Mouse (Mus musculus): Measurements from ENCODE around the gene Kcnn3. TPM values are rescaled to one million over a fixed set of nuclear protein-coding genes. Genes with fewer than 3 reads are reported as not detected.

Gene Kcnn3
- polyA plus RNA-seq (2012; rRNA removed): 9.5 and 10.9 TPM in 2 replicates

DNA sequence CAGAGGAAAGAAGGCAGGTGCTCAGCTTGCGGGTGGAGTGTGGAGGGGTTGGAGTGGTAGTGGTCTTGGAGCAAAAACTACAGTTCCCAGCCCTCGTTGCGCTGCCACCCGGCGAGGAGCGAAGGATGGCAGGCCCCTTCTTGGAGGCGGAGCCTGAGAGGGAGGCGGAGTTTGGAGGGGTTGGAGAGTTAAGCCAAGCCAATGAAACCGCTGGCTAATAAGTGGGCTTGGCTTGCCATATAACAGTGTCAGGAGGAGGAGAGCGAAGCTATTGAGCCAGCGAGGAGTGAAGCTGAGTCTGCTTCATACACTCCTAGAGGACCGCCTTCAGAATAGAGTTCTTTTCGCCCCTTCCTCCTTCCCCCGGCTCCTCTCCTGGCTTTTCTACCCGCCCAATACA, at the start of gene Kcnn3:
Kcnn3 (plus strand) TSS at position 271 of the 400 bp plus-strand sequence.
- 0 out of 2 replicates have a peak within 1 kb of the TSS, but pooled peaks have one; percentile 22 for H3K27ac ChIP-seq (ENCODE audit: insufficient read depth, low read length)
- peak within 1 kb of the TSS; percentile 59 for H3K4me3 ChIP-seq (ENCODE audit: insufficient read depth, low read length)
- H3K4me1 ChIP-seq (ENCODE audit: control insufficient read depth, insufficient read depth, low read length): 0 out of 2 replicates have a peak, but pooled peaks cover under 1% of the 10 kb centered on the region
- no peak for TF ChIP-seq CTCF (IDR thresholded peaks at IDR 0.05; ENCODE audit: extremely low read depth, insufficient read depth, low read length)
- peak; percentile 99 for TF ChIP-seq POLR2A (IDR thresholded peaks at IDR 0.05; ENCODE audit: extremely low read depth, insufficient read depth, low read length)

DNA sequence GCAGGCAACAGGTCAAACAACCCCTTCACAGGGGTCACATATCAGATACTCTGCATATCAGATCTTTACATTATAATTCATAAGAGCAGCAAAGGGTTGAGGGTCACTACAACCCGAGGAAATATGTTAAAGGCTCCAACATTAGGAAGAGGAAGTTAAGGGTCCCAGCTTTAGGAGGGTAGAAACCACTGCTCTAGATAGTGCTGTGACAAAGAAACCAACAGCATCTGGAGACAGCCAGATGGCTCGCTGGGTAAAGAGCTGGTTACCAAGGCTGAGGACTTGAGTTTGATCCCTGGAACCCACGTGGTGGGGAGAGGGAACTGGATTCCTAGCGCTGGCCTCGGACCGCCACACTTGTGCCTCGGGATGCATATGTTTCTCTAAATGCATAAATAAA, 47.7 kb upstream of the Kcnn3 start:
- no peak overlapping the region for H3K27ac ChIP-seq (ENCODE audit: insufficient read depth, low read length)
- H3K4me1 ChIP-seq (ENCODE audit: control insufficient read depth, insufficient read depth, low read length): no peaks in the 10 kb centered on the region
- TF ChIP-seq POLR2A (IDR thresholded peaks at IDR 0.05; ENCODE audit: extremely low read depth, insufficient read depth, low read length): no peak
- no peak for TF ChIP-seq CTCF (IDR thresholded peaks at IDR 0.05; ENCODE audit: extremely low read depth, insufficient read depth, low read length)
- no peak overlapping the region for H3K4me3 ChIP-seq (ENCODE audit: insufficient read depth, low read length)

DNA sequence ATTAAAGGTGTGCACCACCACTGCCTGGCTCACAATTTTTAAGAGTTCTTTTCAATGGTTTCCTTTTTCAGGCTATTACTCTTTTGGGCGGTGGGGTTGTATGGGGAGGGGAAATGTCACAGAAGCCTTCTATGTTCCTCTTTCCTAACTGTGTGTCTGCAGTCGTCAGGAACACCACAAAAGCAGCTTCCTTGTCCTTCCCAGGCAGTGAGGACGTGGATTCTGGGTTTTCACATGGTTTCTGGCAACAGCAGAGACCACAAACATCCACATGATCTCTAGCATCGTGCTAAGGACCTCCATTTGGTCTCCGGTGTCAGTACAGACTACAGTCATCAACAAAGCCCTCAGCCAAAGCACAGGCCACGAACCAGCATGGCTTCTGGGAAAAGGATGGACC, 46.1 kb upstream of the Kcnn3 start:
- H3K4me1 ChIP-seq (ENCODE audit: control insufficient read depth, insufficient read depth, low read length): no peaks in the 10 kb centered on the region
- no peak overlapping the region for H3K4me3 ChIP-seq (ENCODE audit: insufficient read depth, low read length)
- no peak overlapping the region for H3K27ac ChIP-seq (ENCODE audit: insufficient read depth, low read length)
- TF ChIP-seq POLR2A (IDR thresholded peaks at IDR 0.05; ENCODE audit: extremely low read depth, insufficient read depth, low read length): no peak
- no peak for TF ChIP-seq CTCF (IDR thresholded peaks at IDR 0.05; ENCODE audit: extremely low read depth, insufficient read depth, low read length)

DNA sequence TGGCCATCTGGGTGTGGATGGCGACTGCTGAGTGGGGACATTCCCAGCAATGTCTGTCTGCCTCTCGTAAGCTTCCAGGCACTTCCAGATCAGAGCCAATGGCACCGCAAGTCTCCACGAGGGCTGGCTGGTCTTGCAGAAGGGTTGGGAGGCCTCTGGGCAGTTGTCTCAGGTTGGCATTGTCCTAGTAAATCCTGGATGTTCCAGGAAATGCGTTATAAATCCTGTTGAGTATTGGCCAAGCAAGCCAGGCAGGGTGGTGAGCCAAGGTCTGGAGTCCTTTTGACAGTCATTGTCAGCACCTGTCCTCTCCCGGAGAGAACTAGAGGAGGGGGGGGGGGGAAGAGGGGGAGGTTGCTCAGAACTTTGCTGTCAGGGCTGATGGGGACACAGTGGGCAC, 40.9 kb upstream of the Kcnn3 start:
- no peak overlapping the region for H3K4me3 ChIP-seq (ENCODE audit: insufficient read depth, low read length)
- H3K27ac ChIP-seq (ENCODE audit: insufficient read depth, low read length): no peak overlapping the region
- TF ChIP-seq POLR2A (IDR thresholded peaks at IDR 0.05; ENCODE audit: extremely low read depth, insufficient read depth, low read length) (no peak), CTCF (IDR thresholded peaks at IDR 0.05; ENCODE audit: extremely low read depth, insufficient read depth, low read length) (no peak)
- H3K4me1 ChIP-seq (ENCODE audit: control insufficient read depth, insufficient read depth, low read length): no peaks in the 10 kb centered on the region

DNA sequence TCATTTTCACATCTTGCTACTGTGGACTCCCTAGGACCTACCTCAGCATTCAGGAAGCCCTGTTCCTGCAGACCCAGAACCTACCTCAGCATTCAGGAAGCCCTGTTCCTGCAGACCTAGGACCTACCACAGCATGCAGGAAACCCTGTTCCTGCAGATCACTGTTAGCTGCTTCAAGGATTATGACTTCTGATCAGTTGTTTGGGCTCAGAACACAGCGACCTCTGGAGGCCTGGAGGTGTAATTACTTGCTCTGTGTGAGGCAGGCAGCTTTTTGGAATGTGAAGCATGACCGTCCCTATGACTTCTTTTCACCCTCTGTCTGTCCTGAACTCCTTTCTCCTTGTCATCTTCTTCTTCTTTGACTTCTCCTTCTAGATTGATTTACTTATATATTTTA, 38.5 kb upstream of the Kcnn3 start:
- Histone ChIP-seq H3K4me1 (ENCODE audit: control insufficient read depth, insufficient read depth, low read length) (no peaks in the 10 kb centered on the region), H3K4me3 (ENCODE audit: insufficient read depth, low read length) (no peak overlapping the region), H3K27ac (ENCODE audit: insufficient read depth, low read length) (no peak overlapping the region)
- TF ChIP-seq POLR2A (IDR thresholded peaks at IDR 0.05; ENCODE audit: extremely low read depth, insufficient read depth, low read length): no peak
- TF ChIP-seq CTCF (IDR thresholded peaks at IDR 0.05; ENCODE audit: extremely low read depth, insufficient read depth, low read length): peak; percentile 30; the same call in 1 of the 2 replicates

DNA sequence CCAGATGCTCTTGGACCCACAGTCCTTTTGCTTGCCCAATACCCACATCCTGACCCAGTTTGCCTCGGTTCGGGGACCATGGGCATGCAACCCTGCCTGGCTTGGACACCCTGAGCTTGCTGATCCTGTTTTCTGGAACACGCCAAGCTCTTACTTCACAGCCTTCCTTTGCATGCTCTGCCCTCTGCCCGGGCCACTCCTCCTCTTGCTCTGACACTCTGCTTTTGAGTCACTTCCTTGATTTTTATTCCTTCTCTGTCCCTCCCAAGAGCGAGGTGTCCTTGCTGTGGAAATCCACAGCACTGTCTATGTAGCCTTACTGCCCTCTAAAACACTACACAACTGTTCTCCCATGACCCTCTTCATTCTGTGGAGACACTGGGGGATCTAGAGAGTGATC, 37.7 kb upstream of the Kcnn3 start:
- Histone ChIP-seq H3K27ac (ENCODE audit: insufficient read depth, low read length) (no peak overlapping the region), H3K4me1 (ENCODE audit: control insufficient read depth, insufficient read depth, low read length) (no peaks in the 10 kb centered on the region), H3K4me3 (ENCODE audit: insufficient read depth, low read length) (no peak overlapping the region)
- no peak for TF ChIP-seq CTCF (IDR thresholded peaks at IDR 0.05; ENCODE audit: extremely low read depth, insufficient read depth, low read length)
- no peak for TF ChIP-seq POLR2A (IDR thresholded peaks at IDR 0.05; ENCODE audit: extremely low read depth, insufficient read depth, low read length)

DNA sequence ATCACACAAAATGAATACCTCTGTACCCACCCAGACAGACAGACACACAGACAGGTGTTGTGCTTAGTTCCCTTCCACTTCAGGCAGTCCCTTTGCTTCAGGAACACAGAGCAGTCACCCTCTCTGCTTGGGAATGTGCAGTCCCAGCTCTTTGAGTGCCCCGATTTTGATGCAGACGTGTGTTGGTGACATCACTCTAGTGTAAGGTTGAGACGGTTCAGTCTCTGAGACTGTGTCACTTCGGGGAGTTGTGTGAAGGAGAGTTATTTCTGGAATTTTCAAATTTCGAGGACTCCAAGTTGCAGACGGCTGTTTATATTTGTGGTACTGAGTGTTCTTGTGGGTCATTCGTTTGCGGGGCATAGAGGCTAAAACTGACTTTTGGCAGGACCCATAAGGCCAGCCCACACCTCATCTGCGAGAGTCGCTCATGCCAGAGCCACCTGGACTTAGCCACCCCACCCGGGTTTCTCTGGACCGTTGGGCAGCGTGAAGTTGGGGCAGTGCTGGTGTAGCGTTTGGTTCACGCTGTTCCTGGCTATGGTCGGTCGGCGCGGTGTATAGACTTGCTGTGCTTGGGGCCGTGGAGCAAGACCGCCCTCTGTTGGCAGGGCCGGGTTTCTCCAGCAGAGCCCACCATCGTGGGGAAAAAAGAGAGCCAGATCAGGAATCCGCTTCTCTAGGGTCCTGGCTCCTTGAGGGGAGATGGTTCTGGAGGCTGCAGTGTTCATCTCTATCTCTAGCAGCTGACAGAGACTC, 35.0 kb upstream of the Kcnn3 start:
- Histone ChIP-seq H3K27ac (ENCODE audit: insufficient read depth, low read length) (no peak overlapping the region), H3K4me3 (ENCODE audit: insufficient read depth, low read length) (no peak overlapping the region), H3K4me1 (ENCODE audit: control insufficient read depth, insufficient read depth, low read length) (no peaks in the 10 kb centered on the region)
- TF ChIP-seq CTCF (IDR thresholded peaks at IDR 0.05; ENCODE audit: extremely low read depth, insufficient read depth, low read length) (peak; percentile 73), POLR2A (IDR thresholded peaks at IDR 0.05; ENCODE audit: extremely low read depth, insufficient read depth, low read length) (no peak)

DNA sequence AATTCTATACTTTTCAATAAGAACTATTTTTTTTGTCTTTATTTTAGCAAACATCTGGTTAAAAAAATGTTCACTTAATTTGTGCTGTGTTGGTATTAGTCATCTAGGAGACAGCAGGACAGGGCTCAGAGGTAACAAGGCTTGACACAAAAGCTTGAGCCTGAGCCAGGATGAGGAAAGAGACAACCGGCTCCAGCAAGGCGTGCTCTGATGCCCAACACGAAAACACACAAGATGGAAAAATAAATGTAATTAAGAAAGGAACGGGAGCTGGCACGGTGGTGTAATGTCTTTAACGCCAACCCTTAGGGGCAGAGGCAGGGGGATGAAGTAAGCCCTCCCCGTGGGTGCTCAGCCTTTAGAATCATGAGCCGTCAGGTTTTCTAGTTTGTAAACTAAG, 33.9 kb upstream of the Kcnn3 start:
- no peaks in the 10 kb centered on the region for H3K4me1 ChIP-seq (ENCODE audit: control insufficient read depth, insufficient read depth, low read length)
- no peak overlapping the region for H3K4me3 ChIP-seq (ENCODE audit: insufficient read depth, low read length)
- H3K27ac ChIP-seq (ENCODE audit: insufficient read depth, low read length): no peak overlapping the region
- TF ChIP-seq CTCF (IDR thresholded peaks at IDR 0.05; ENCODE audit: extremely low read depth, insufficient read depth, low read length): no peak
- no peak for TF ChIP-seq POLR2A (IDR thresholded peaks at IDR 0.05; ENCODE audit: extremely low read depth, insufficient read depth, low read length)

DNA sequence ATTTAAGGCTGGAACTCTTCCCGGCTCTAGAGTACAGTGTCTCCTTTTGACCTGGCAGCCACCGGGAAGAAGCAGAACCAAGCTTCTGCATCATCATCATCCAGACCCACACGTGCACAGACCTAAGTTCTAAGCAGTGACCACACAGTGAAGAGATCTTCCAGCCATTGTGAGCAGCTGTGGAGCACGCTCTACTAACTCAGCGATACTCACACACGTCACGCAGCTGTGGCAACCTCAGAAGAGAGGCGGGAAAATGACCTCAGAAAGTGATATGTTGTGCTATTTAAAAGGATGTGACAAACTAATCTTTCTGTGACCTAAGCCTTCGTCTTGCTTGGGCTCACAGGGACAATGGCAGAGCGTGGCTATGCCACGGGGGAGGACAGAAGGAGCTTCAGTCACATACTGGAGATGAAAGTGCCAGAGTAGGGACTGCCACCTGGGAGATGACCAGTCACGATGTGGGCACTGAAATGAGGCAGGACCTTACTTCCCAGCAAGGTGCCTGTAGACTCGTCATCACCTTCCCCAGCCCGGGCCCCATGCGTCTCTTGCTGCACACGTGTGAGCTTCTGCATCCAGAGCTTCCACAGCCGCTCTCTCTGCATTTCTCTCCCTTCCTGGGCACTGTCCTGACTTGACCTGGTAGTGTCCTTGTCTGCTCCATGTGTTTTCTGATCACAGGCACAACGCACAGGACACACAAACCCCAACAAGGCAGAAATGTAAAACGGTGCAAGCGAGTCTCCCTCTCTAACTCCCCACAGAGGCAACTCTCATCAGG, 32.9 kb upstream of the Kcnn3 start:
- no peak overlapping the region for H3K27ac ChIP-seq (ENCODE audit: insufficient read depth, low read length)
- TF ChIP-seq POLR2A (IDR thresholded peaks at IDR 0.05; ENCODE audit: extremely low read depth, insufficient read depth, low read length) (no peak), CTCF (IDR thresholded peaks at IDR 0.05; ENCODE audit: extremely low read depth, insufficient read depth, low read length) (no peak)
- no peak overlapping the region for H3K4me3 ChIP-seq (ENCODE audit: insufficient read depth, low read length)
- no peaks in the 10 kb centered on the region for H3K4me1 ChIP-seq (ENCODE audit: control insufficient read depth, insufficient read depth, low read length)
